Mouse (Mus musculus) central nervous system, embryonic 11.5 days (tissue): ENCODE results near the gene Chid1. TPM values are rescaled to one million over a fixed set of nuclear protein-coding genes. Genes with fewer than 3 reads are reported as not detected.

Experiments
- polyA plus RNA-seq: library from polyadenylated mRNA; depleted of rRNA; stranded (reverse); fragments of >200 nt; gene quantifications from 2 replicates; pipeline ENCODE4 v1.2.3, GENCODE M21; 2012; rRNA removed

The Chid1 gene
- 17.4 and 24.0 TPM in 2 replicates for polyA plus RNA-seq

GRCm38 (mm10) chr7:141539556-141540311, at the start of gene Chid1:
Gene Chid1 (minus strand): TSS chr7:141539857.

GRCm38 (mm10) chr7:141561682-141562391, 22.2 kb upstream of the Chid1 start, which contains the start of gene Ap2a2:
Gene Ap2a2 (plus strand): TSS chr7:141562173.

DNA sequence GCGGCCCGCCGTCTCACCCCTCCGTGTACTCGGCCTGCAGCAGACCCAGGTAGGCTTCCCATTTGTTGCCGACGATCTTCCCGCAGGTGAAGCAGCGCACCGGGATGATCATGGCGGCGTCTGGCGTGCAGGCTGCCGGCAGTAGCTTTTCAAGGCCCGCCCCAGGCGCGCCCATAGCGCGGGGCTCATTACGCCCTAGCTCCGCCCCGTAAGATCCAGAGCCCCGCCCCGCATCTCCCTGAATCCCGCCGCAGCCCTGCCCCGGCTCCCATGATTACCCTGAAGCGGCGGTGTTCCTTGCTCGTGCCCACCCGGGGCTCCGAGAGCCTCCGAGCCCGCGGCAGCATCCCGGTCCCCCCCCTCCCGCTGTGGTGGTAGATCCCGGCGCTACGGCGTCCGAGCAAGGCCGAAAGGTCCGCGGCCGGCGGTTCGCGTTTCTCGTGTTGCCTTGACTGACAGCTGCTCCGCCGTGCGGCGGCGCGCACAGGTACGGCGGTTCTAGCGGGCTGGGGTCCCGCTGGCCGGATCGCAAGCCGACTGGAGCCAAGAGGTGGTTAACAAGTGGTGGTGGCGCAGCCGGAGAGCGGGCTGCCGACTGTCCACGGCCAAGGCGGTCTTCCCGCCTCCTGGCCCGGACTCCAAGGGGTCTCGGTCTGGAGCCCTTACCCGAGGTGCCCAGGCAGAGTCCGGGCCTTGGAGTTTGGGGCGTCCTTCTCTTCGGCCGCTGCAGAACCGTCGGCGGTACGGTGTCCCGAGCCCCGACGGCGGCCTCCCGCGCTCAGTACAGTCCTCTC, 64.4 kb downstream of the Chid1 start, which contains the start of the genes Polr2l and Tspan4:
Gene Polr2l (minus strand): TSS at position 122 of the 794 bp plus-strand sequence.
Gene Tspan4 (plus strand): TSS at position 230 of the 794 bp plus-strand sequence.

DNA sequence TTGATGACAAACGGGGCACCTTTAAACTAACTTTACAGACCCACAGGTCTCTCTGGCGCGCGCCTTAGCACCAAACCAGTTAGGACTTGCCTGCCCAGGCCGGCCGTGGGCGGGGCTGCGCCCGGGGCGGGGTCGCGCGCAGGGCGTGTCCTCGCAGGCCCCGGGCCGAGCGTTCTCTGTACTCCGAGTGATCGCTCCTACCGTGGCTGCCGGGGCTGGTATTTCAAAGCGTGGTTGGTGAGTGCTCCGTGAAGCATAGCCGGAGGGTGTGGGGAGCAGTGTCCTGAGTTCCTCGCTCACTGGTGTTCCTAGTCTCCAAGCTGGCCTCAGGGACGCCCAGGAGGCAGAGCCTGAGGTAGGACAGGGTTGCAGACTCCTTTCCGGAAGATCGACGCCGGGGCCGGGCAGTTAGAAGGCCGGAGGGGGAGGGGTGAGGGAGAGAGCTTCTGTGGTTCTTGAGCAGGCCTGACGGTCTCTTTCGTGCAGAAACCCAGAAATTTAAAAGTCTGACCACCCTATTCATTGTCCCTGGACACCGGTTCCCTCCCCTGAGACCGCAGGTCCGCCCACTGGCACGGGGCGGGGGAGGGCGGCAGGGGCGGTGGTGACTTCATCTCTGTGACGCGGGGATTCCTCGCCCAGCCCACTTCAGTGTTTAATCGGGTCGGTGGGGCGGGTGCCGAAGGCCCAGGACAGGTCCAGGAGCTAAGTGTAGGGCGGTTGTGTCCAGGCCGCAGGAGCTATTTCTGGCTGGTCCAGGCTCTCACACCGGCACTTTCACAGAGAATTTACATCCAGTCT, 72.2 kb downstream of the Chid1 start, which contains the start of gene Cd151:
Gene Cd151 (plus strand): TSS at position 163 of the 801 bp plus-strand sequence.

GRCm38 (mm10) chr7:141460391-141461113, 79.1 kb downstream of the Chid1 start, which contains the start of gene Cracr2b:
Gene Cracr2b (plus strand): TSS chr7:141461094.

DNA sequence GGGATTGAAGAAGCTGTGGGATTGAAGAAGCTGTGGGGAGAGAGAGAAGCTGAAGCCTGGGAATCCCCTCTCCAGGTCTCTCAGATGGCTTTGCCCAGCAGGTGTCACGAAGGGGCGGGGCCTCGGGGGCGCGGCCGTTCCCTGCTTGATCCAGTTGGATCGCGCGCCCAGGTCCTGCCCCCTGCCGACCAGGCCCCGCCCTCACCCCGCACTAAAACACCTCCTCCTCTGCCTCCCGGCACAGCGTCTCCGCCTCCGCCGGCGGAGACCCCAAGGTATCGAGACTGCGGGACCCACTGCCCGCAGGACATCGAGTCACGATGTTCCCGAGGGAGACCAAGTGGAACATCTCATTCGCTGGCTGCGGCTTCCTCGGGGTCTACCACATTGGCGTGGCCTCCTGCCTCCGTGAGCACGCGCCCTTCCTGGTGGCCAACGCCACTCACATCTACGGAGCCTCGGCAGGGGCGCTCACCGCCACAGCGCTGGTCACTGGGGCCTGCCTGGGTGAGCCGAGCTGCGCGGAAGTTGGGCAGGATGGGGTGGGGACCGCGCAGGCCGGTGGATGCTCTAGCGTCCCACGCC, 84.6 kb downstream of the Chid1 start, which contains the start of gene Pnpla2:
Gene Pnpla2 (plus strand): TSS at position 232 of the 585 bp plus-strand sequence.

GRCm38 (mm10) chr7:141447110-141447991, 92.3 kb downstream of the Chid1 start, which contains the start of gene Rplp2:
Gene Rplp2 (plus strand): TSS chr7:141447370.

GRCm38 (mm10) chr7:141443828-141444237, 95.8 kb downstream of the Chid1 start, which contains the start of gene Pidd1:
Gene Pidd1 (minus strand): TSS chr7:141444025.

Other genes with a start within 250 kb of the Chid1 start
- gene Drd4, start 247.9 kb downstream of the Chid1 start, polyA plus RNA-seq = 0.56 and 1.6 TPM in 2 replicates
- gene Deaf1, start 212.2 kb downstream of the Chid1 start, polyA plus RNA-seq = 45.2 and 61.7 TPM in 2 replicates
- 44.9 and 57.3 TPM in 2 replicates for gene Tmem80, start 212.1 kb downstream of the Chid1 start, polyA plus RNA-seq
- gene Eps8l2, start 201.0 kb downstream of the Chid1 start, polyA plus RNA-seq = 2.7 and 3.8 TPM in 2 replicates
- gene Taldo1, start 147.7 kb downstream of the Chid1 start, polyA plus RNA-seq = 237 and 389 TPM in 2 replicates
- gene Gatd1, start 125.7 kb downstream of the Chid1 start, polyA plus RNA-seq = 36.6 and 60.3 TPM in 2 replicates
- gene Cend1, start 110.4 kb downstream of the Chid1 start, polyA plus RNA-seq = 6.8 and 9.0 TPM in 2 replicates
- gene Slc25a22, start 102.0 kb downstream of the Chid1 start, polyA plus RNA-seq = 61.2 and 68.0 TPM in 2 replicates
- 29.8 and 30.6 TPM in 2 replicates for gene Pidd1, start 95.8 kb downstream of the Chid1 start, polyA plus RNA-seq
- 1,440 and 4,284 TPM in 2 replicates for gene Rplp2, start 92.5 kb downstream of the Chid1 start, polyA plus RNA-seq
- gene Pnpla2, start 84.7 kb downstream of the Chid1 start, polyA plus RNA-seq = 10.3 and 13.7 TPM in 2 replicates
- gene Cracr2b, start 78.8 kb downstream of the Chid1 start, polyA plus RNA-seq = 4.1 and 6.6 TPM in 2 replicates
- gene Cd151, start 72.5 kb downstream of the Chid1 start, polyA plus RNA-seq = 70.7 and 98.9 TPM in 2 replicates
- 45.0 and 90.3 TPM in 2 replicates for gene Polr2l, start 64.7 kb downstream of the Chid1 start, polyA plus RNA-seq
- gene Tspan4, start 64.6 kb downstream of the Chid1 start, polyA plus RNA-seq = 19.9 and 31.4 TPM in 2 replicates
- 40.9 and 45.4 TPM in 2 replicates for gene Ap2a2, start 22.3 kb upstream of the Chid1 start, polyA plus RNA-seq
- 0.08 and 0.11 TPM in 2 replicates for gene Muc6, start 115.5 kb upstream of the Chid1 start, polyA plus RNA-seq
- gene Muc2, start 150.5 kb upstream of the Chid1 start, polyA plus RNA-seq = 0.52 and 1.3 TPM in 2 replicates
- not detected in 2 replicates for gene Muc5ac, start 249.1 kb upstream of the Chid1 start, polyA plus RNA-seq